Mouse (Mus musculus) heart, adult 2 months (tissue): ENCODE measurements around the gene Fsip1. TPM values are rescaled to one million over a fixed set of nuclear protein-coding genes. Genes with fewer than 3 reads are reported as not detected.
"Not testable (repeated sequence)": the region's sequence is repeated elsewhere in the genome, so short reads cannot be mapped to it uniquely, and the experiment has no call there.

ENCODE experiments used
- DNase-seq, 2 experiments: peaks; one replicate each; pipeline ENCODE4 v3.0.0; 2021
- H3K27ac ChIP-seq: fragments of 200-600 bp; 2 replicates; pipeline ENCODE4 v1.8.1; 2022
- H3K27me3 ChIP-seq: fragments of 200-500 bp; 2 replicates; pipeline ENCODE4 v1.6.1; 2012; ENCODE audit warnings: mild to moderate bottlenecking, low read length, inconsistent platforms, mixed read lengths; ENCODE audit not compliant: control insufficient read depth, insufficient read depth
- H3K36me3 ChIP-seq: fragments of 200-500 bp; 2 replicates; pipeline ENCODE4 v1.6.1; 2012; ENCODE audit warnings: low read length, inconsistent platforms; ENCODE audit not compliant: control insufficient read depth, insufficient read depth
- H3K4me1 ChIP-seq: fragments of 200-500 bp; 2 replicates; pipeline ENCODE4 v1.6.1; 2011; ENCODE audit warnings: low read length; ENCODE audit not compliant: control insufficient read depth, insufficient read depth
- H3K4me3 ChIP-seq: fragments of 200-600 bp; 2 replicates; pipeline ENCODE4 v1.8.1; 2022
- H3K79me2 ChIP-seq: fragments of 200-500 bp; replicated peaks from 2 replicates; pipeline ENCODE4 v1.6.1; 2012; ENCODE audit warnings: mild to moderate bottlenecking, inconsistent platforms, low read length, moderate library complexity, mixed read lengths; ENCODE audit not compliant: control insufficient read depth, insufficient read depth
- H3K9ac ChIP-seq: fragments of 200-500 bp; 2 replicates; pipeline ENCODE4 v1.6.1; 2012; ENCODE audit warnings: low read depth, mild to moderate bottlenecking, control low read depth, inconsistent platforms, low read length, mixed read lengths
- CTCF ChIP-seq: fragments of 200-600 bp; IDR thresholded peaks from 2 replicates; pipeline ENCODE4 v1.8.1; 2022; ENCODE audit warnings: antibody characterized with exemption, mild to moderate bottlenecking, moderate library complexity
- EP300 ChIP-seq: fragments of 200-500 bp; IDR thresholded peaks from 2 replicates; pipeline ENCODE4 v1.6.1; 2011; ENCODE audit warnings: low read depth, low read length, control low read depth; ENCODE audit not compliant: insufficient read depth
- POLR2A ChIP-seq: fragments of 200-500 bp; IDR thresholded peaks from 2 replicates; pipeline ENCODE4 v1.6.1; 2011; ENCODE audit warnings: mild to moderate bottlenecking, low read depth, low read length, control low read depth; ENCODE audit not compliant: insufficient read depth
- WGBS: fragments of 180-500 bp; shearing (Covaris S2); methylation state at CpG from one replicate; pipeline ENCODE4 v1.1.7; 2018; 5-methylcytosine and 5-hydroxymethylcytosine counted together
- intact Hi-C: fragments of 180-260 bp; cut with DNase I; formaldehyde crosslinking; loops from one replicate; pipeline ENCODE4 v1.15.1; 2025
- polyA plus RNA-seq: library from polyadenylated mRNA; depleted of rRNA; stranded (reverse); fragments of >200 nt; gene quantifications from 2 replicates; pipeline ENCODE4 v1.2.3, GENCODE M21; 2012
- total RNA-seq, 2 experiments: library from RNA; stranded (reverse); gene quantifications; 2 replicates each; pipeline ENCODE4 v1.2.3; 2021

Fsip1 gene
- total and polyA plus RNA-seq, 3 experiments = 0.06 TPM; not detected in 2

DNA sequence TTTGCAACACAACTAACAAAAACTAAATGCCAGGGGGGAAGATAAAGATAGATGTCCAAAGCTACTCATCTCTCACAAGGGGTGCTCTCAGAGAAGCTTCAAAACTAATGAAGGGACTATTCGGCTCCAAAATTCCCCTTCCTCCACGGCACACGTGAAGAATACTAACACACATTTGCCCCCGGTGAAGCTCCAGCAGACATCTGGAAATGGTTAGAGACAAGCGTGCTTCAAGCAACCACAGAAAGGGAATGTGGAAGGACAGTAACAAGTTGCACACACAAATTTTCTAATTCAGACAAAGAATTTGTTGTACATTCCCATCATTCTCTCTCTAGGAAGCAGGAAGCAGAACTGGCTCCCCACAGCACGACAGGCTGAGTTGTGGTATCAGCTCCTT is 97.6 kb downstream of the Fsip1 start:
- H3K4me3 ChIP-seq = no peak overlapping the region
- TF ChIP-seq POLR2A = no peak
- no peak for TF ChIP-seq CTCF
- no peak for TF ChIP-seq EP300
- 73% methylated on average over 6 of the region's 6 CpGs for WGBS
- H3K36me3 ChIP-seq = no peaks in the 10 kb centered on the region
- no peak overlapping the region for H3K27ac ChIP-seq
- intact Hi-C loops = no loop called here
- H3K79me2 ChIP-seq = no peaks in the 10 kb centered on the region
- no peaks in the 10 kb centered on the region for H3K4me1 ChIP-seq
- H3K27me3 ChIP-seq = no peaks in the 10 kb centered on the region
- DNase-seq = no peak
- H3K9ac ChIP-seq = no peak overlapping the region

DNA sequence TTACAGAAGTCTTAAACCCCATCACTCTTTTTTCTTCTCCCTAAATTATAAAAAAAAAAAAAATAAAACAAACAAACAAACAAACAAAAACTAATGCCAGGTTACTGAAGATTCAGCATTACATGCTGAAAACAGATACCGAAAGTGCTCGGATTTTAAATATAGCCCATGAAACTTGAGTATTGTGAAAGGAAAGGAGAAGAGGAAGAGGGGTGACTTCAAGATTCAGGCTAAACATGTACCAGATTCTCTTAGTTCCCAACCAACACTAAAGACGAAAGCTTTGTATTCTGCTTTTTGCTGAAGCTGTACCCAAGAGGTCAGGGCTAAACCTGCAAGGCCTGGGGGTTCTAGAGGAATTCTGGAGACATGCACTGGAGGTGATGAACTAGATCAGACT is 98.7 kb downstream of the Fsip1 start:
- Histone ChIP-seq H3K79me2 (no peaks in the 10 kb centered on the region), H3K27me3 (no peaks in the 10 kb centered on the region), H3K4me3 (no peak overlapping the region), H3K4me1 (no peaks in the 10 kb centered on the region), H3K27ac (no peak overlapping the region), H3K9ac (no peak overlapping the region), H3K36me3 (no peaks in the 10 kb centered on the region)
- TF ChIP-seq POLR2A (no peak), CTCF (no peak), EP300 (no peak)
- WGBS = 88% methylated on average over 3 of the region's 3 CpGs
- intact Hi-C loops = no loop called here
- DNase-seq = no peak

DNA sequence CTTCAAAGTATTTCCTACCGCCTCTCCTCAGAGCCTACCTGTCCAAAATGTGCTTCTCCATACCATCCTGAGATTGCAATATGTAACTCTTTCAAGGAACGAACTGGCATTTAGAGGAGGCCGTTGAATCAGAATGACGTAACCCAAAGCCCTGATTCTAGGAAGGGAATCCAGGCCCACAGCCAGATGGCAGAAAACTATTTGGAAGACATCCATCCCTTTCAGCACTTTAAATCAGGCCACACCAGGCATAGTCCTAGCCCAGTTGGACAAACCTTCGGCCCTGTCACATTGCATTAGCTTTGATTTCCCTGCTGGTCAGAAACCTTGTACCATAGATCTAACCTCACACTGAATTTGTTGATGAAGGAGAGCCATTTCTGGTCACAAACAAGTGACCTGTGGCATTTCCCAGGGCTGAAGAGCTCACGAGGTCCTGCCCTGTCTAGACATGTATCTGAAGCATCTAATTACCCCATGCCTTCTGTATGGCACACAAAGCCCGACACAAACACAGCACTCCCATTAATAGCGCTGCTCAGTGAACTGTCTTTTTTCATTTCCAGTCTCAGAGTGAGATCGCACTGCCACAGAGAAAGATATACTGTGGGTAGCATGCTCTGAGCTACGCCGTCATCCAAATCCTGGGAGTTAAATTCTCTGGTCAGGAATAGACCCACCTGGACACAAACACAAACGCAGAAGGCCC is 106.8 kb downstream of the Fsip1 start:
- Histone ChIP-seq H3K27me3 (no peaks in the 10 kb centered on the region), H3K36me3 (no peaks in the 10 kb centered on the region), H3K4me3 (no peak overlapping the region), H3K27ac (no peak overlapping the region), H3K9ac (no peak overlapping the region), H3K79me2 (no peaks in the 10 kb centered on the region), H3K4me1 (peaks cover 6% of the 10 kb centered on the region)
- 48% methylated on average over 12 of the region's 12 CpGs for WGBS
- TF ChIP-seq EP300 (peak; percentile 80), CTCF (no peak), POLR2A (no peak)
- intact Hi-C loops = no loop called here
- DNase-seq = peak; percentile 68 to 80

DNA sequence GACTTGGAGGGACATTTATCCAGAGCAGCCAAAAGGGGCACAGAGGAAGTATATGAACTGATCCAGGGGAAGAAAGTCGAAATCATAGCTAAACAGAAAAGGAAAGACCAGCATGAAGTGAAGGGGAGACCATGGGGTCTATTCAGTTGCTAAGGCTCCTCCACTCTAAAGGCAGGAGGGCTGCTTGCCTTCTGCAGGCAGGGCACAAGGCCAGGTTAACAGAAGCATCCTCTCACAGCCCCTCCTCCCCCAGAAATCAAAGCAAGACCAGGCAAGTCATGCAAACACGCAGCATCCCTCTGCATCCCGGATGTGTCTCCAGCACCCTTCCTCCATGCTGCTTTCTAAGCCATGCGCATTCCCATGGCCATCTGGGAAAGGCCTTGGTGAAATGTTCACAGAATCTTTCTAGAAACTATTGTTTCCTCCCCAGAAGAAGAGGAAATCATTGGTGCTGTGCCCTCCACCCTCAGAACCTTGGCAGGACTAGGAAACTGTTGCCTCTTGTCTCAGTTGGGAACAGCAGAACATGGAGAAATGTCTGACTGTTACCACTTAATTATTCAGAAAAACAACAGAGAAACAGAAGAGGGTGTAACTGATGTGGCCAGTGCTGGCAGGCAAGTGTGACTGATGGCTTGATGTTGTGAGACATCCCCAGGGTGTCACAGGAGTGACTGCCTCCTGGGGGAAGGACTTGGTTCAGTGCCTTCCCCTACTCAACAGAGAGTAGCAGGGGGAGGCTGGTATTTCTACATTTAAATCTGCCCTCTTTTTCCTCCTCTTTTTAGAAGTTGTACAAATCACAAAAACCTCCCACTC is 108.2 kb downstream of the Fsip1 start:
- TF ChIP-seq POLR2A = no peak
- no peak for TF ChIP-seq EP300
- TF ChIP-seq CTCF = no peak
- Histone ChIP-seq H3K27me3 (no peaks in the 10 kb centered on the region), H3K79me2 (no peaks in the 10 kb centered on the region), H3K27ac (no peak overlapping the region), H3K4me3 (no peak overlapping the region), H3K36me3 (no peaks in the 10 kb centered on the region), H3K4me1 (peaks cover 6% of the 10 kb centered on the region), H3K9ac (no peak overlapping the region)
- DNase-seq = no peak
- intact Hi-C loops = no loop called here
- WGBS = 67% methylated on average over 4 of the region's 4 CpGs

DNA sequence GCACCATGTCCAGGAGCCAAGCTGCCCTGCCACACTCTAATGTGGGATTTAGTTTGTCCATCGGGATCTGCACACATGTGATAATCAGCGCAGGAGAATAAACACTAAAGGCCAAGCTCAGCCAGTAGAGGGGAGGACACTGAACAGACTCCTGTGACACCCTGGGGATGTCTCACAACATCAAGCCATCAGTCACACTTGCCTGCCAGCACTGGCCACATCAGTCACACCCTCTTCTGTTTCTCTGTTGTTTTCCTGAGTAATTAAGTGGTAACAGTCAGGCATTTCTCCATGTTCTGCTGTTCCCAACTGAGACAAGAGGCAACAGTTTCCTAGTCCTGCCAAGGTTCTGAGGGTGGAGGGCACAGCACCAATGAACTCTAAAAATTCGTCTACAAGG is 109.0 kb downstream of the Fsip1 start:
- H3K36me3 ChIP-seq, H3K27me3 ChIP-seq, H3K79me2 ChIP-seq, H3K9ac ChIP-seq, H3K4me1 ChIP-seq, H3K4me3 ChIP-seq, intact Hi-C loops, DNase-seq, H3K27ac ChIP-seq: not testable (repeated sequence)
- whole genome bisulfite sequencing = 43% methylated on average over 3 of the region's 3 CpGs

DNA sequence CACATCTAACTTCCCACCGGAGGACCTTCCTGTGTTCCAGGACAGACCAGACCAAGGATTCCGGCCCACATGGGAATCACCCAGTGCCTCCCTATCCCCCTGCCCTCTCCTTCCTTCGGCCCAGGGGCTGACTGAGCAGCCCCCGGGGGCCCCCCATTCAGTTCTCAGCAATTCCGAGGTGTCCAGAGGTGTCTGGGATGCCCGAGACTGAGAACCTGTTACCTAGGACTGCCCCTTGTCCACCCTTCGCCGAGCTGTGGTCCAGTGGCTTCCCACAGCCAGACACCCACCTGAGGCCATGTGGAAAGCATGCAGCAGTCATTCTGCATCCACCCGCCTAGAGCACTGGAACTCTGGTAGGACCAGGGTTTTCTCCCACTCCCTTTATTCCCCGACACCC is 115.1 kb downstream of the Fsip1 start:
- Histone ChIP-seq H3K27me3 (no peaks in the 10 kb centered on the region), H3K79me2 (no peaks in the 10 kb centered on the region), H3K9ac (no peak overlapping the region), H3K4me3 (no peak overlapping the region), H3K4me1 (no peaks in the 10 kb centered on the region), H3K27ac (no peak overlapping the region), H3K36me3 (no peaks in the 10 kb centered on the region)
- 89% methylated on average over 10 of the region's 10 CpGs for WGBS
- intact Hi-C loops = no loop called here
- no peak for TF ChIP-seq EP300
- TF ChIP-seq CTCF = no peak
- TF ChIP-seq POLR2A = no peak
- DNase-seq = no peak
